8 mouse cellular contexts compared by ENCODE assay signal in the genomic region with DNA sequence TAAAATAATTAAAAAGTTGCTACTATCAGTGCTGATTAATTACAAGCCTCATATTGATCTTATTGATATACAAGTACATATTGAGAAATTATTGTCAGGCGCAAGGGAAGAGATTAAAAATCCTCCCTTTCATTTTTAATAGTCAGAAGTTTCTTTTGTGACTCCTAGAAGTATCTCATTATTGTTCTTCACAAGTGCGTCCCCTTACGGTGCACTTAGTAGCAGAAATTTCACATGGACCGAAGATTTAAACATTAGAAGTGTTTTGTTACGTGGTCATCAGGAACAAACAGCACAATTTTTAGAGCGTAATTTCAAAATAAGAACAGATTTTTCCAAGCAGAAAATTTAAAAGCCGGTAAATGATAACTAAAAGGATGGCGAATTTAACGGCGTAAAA. TPM values are rescaled to one million over a fixed set of nuclear protein-coding genes. Genes with fewer than 3 reads are reported as not detected.
A peak's percentile ranks its signal among the peaks of the same experiment; 100 is the strongest.
DNase-seq lines count a peak whose midpoint lies in the region; ATAC-seq and TF ChIP-seq lines count a peak whose summit lies in the region.

No protein-coding gene starts in this region.

- no peak for TF ChIP-seq CTCF in gastrocnemius, adult 2 months (IDR thresholded peaks at IDR 0.05)
- no peak for TF ChIP-seq CTCF in C2C12 (IDR thresholded peaks at IDR 0.05; ENCODE audit: control insufficient read depth, insufficient read depth, insufficient read length)
- no peak for TF ChIP-seq CTCF in liver, embryonic 14.5 days (IDR thresholded peaks at IDR 0.05; ENCODE audit: low read depth)

- H3K4me1 ChIP-seq in forebrain, embryonic 16.5 days (replicated peaks; ENCODE audit: control insufficient read depth, insufficient read depth, low read length), result peaks cover 2% of the 10 kb centered on the region; the same call in 1 of the 2 replicates
- peaks cover 6 to 13% of the 10 kb centered on the region in 2 experiments; a peak in 2 of 4 replicates for H3K4me1 ChIP-seq in liver, embryonic 14.5 days (replicated peaks; ENCODE audit: control insufficient read depth in 2 of 2, insufficient read depth in 2 of 2, low read length in 1 of 2)

- no peak for DNase-seq in gastrocnemius, adult 2 months
- DNase-seq in gastrocnemius, adult 8-10 months (ENCODE audit: low spot score in 2 of 2), result no peak
- no peak for DNase-seq in liver, embryonic 14.5 days (ENCODE audit: low read depth in 3 of 3, low spot score in 3 of 3)
- DNase-seq in urinary bladder, postnatal 25 days (ENCODE audit: low spot score), result no peak
- no peak for DNase-seq in layer of hippocampus, adult 9-10 months (ENCODE audit: low spot score)
- no peak for DNase-seq in gastrocnemius, postnatal 4 days (ENCODE audit: low spot score in 2 of 2)

- no peak for TF ChIP-seq EP300 in liver, embryonic 14.5 days (IDR thresholded peaks at IDR 0.05; ENCODE audit: low read depth)

- WGBS in forebrain, embryonic 16.5 days, result 1% methylated on average over 10 of the region's 10 CpGs
- 2% methylated on average over 10 of the region's 10 CpGs for WGBS in liver, embryonic 14.5 days (ENCODE audit: insufficient replicate concordance)

- peak overlapping the region; percentile 86 for H3K4me3 ChIP-seq in gastrocnemius, adult 2 months
- H3K4me3 ChIP-seq in C2C12 (ENCODE audit: insufficient read depth, poor library complexity, severe bottlenecking), result peak overlapping the region; percentile 19
- H3K4me3 ChIP-seq in forebrain, embryonic 16.5 days (replicated peaks; ENCODE audit: low read length), result peak overlapping the region; percentile 71
- H3K4me3 ChIP-seq in liver, embryonic 14.5 days (ENCODE audit: insufficient read depth in 1 of 2, low read depth in 2 of 2, low read length in 2 of 2), result peak overlapping the region; percentile 42 to 63; a peak in 3 of 4 replicates

- H3K79me2 ChIP-seq in C2C12 (ENCODE audit: control insufficient read depth, insufficient read depth), result no peaks in the 10 kb centered on the region

- H3K27me3 ChIP-seq in C2C12 (ENCODE audit: control insufficient read depth, insufficient read depth, insufficient read length), result no peaks in the 10 kb centered on the region
- no peaks in the 10 kb centered on the region for H3K27me3 ChIP-seq in forebrain, embryonic 16.5 days (replicated peaks; ENCODE audit: control insufficient read depth, insufficient read depth, low read length)
- no peaks in the 10 kb centered on the region for H3K27me3 ChIP-seq in liver, embryonic 14.5 days (ENCODE audit: control insufficient read depth, insufficient read depth, low read length)

- H3K9ac ChIP-seq in forebrain, embryonic 16.5 days (replicated peaks; ENCODE audit: low read depth, low read length), result no peak overlapping the region
- peak overlapping the region; percentile 25; the same call in 1 of the 2 replicates for H3K9ac ChIP-seq in liver, embryonic 14.5 days (replicated peaks)

- H3K4me2 ChIP-seq in forebrain, embryonic 16.5 days (ENCODE audit: low read length), result peak overlapping the region; percentile 75
- peak overlapping the region; percentile 85 for H3K4me2 ChIP-seq in liver, embryonic 14.5 days (ENCODE audit: low read depth)

- H3K9me3 ChIP-seq in forebrain, embryonic 16.5 days (ENCODE audit: control insufficient read depth, low read length), result no peaks in the 10 kb centered on the region
- H3K9me3 ChIP-seq in liver, embryonic 14.5 days (ENCODE audit: control insufficient read depth, low read length), result no peaks in the 10 kb centered on the region

- peak overlapping the region; percentile 80 for H3K27ac ChIP-seq in gastrocnemius, adult 2 months
- no peak overlapping the region for H3K27ac ChIP-seq in forebrain, embryonic 16.5 days (ENCODE audit: low read length)
- no peak overlapping the region for H3K27ac ChIP-seq in liver, embryonic 14.5 days

- H3K79me3 ChIP-seq in C2C12 (ENCODE audit: low read depth), result no peaks in the 10 kb centered on the region

- no peak overlapping the region for H3ac ChIP-seq in C2C12 (ENCODE audit: control insufficient read depth, insufficient read length, low read depth)

- no peaks in the 10 kb centered on the region for H3K36me3 ChIP-seq in C2C12 (ENCODE audit: control insufficient read depth, insufficient read depth)
- H3K36me3 ChIP-seq in forebrain, embryonic 16.5 days (ENCODE audit: control insufficient read depth, insufficient read depth), result no peaks in the 10 kb centered on the region
- H3K36me3 ChIP-seq in liver, embryonic 14.5 days (replicated peaks; ENCODE audit: control insufficient read depth, insufficient read depth, low read depth), result no peaks in the 10 kb centered on the region

- ATAC-seq in forebrain, embryonic 16.5 days, result no peak
- ATAC-seq in liver, embryonic 14.5 days (ENCODE audit: insufficient read depth), result no peak

- intact Hi-C loops in gastrocnemius, adult 2 months (cut with DNase I), result loop anchor here (2.0 to 5.0 kb wide), 2 partner anchors 194 to 785 kb away; partner anchors contain the start of genes Lpxn, Stx3 and Zfp91

TF ChIP-seq in C2C12, 6 proteins besides CTCF, POLR2A, EP300 and RAD21:
- TF ChIP-seq FOSL1 (IDR thresholded peaks at IDR 0.05; ENCODE audit: insufficient read depth, low read length, poor library complexity, severe bottlenecking) (no peak), MYOD1 (IDR thresholded peaks at IDR 0.05; ENCODE audit: control insufficient read depth, insufficient read length, low read depth) (no peak), CEBPB (IDR thresholded peaks at IDR 0.05; ENCODE audit: low read depth) (no peak), MAX (IDR thresholded peaks at IDR 0.05) (no peak), USF1 (IDR thresholded peaks at IDR 0.05; ENCODE audit: low read depth) (no peak)

RNA-seq across cellular contexts. Expression of gene Olfr1423, which starts 28.5 kb away (rescaled TPM):
- total RNA-seq in gastrocnemius, adult 2 months (2021), result not detected
- total RNA-seq in gastrocnemius, adult 8-10 months (2022), result not detected
- polyA plus RNA-seq in C2C12 (2012; fragmentation: generic; extraction: Trizol), result 0.01 TPM
- polyA plus RNA-seq in forebrain, embryonic 16.5 days (2015; fragmentation: Nextera tagmentation; extraction: Ambion mirVana), result not detected in 2 replicates
- polyA plus RNA-seq in liver, embryonic 14.5 days (2012; rRNA removed), result not detected in 2 replicates
- polyA plus RNA-seq in liver, embryonic 14.5 days (2014; fragmentation: Nextera tagmentation; extraction: Ambion mirVana), result not detected in 2 replicates
- total RNA-seq in gastrocnemius, postnatal 4 days (2021), result not detected

RNA-seq across cellular contexts. Expression of gene Osbp, which starts 46.9 kb away (rescaled TPM):
- 10 to 100 TPM; 54.3 to 62.9 TPM for total RNA-seq in gastrocnemius, adult 2 months (2021)
- total RNA-seq in gastrocnemius, adult 8-10 months (2022), result 10 to 100 TPM; 56.3 to 63.9 (median 59.4) TPM
- polyA plus RNA-seq in C2C12 (2012; fragmentation: generic; extraction: Trizol), result 14.3 TPM
- 4.1 and 4.3 TPM in 2 replicates for polyA plus RNA-seq in forebrain, embryonic 16.5 days (2015; fragmentation: Nextera tagmentation; extraction: Ambion mirVana)
- polyA plus RNA-seq in liver, embryonic 14.5 days (2012; rRNA removed), result 8.2 and 11.7 TPM in 2 replicates
- polyA plus RNA-seq in liver, embryonic 14.5 days (2014; fragmentation: Nextera tagmentation; extraction: Ambion mirVana), result 3.9 and 5.0 TPM in 2 replicates
- total RNA-seq in gastrocnemius, postnatal 4 days (2021), result 10 to 100 TPM; 80.6 to 85.0 TPM

RNA-seq across cellular contexts. Expression of gene Olfr1424, which starts 49.9 kb away (rescaled TPM):
- total RNA-seq in gastrocnemius, adult 2 months (2021), result not detected
- total RNA-seq in gastrocnemius, adult 8-10 months (2022), result not detected
- not detected for polyA plus RNA-seq in C2C12 (2012; fragmentation: generic; extraction: Trizol)
- polyA plus RNA-seq in forebrain, embryonic 16.5 days (2015; fragmentation: Nextera tagmentation; extraction: Ambion mirVana), result not detected in 2 replicates
- polyA plus RNA-seq in liver, embryonic 14.5 days (2012; rRNA removed), result not detected in 2 replicates
- not detected in 2 replicates for polyA plus RNA-seq in liver, embryonic 14.5 days (2014; fragmentation: Nextera tagmentation; extraction: Ambion mirVana)
- total RNA-seq in gastrocnemius, postnatal 4 days (2021), result not detected

Comparison
In these comparisons a context has a peak if more than half of its experiments do, and no peak if none do; other contexts are left out.
1. H3K4me3 ChIP-seq: peak in every context shown above with its lines; median percentile 86 in gastrocnemius, adult 2 months; 71 in forebrain, embryonic 16.5 days; 52 in liver, embryonic 14.5 days; 19 in C2C12.